Mouse (Mus musculus): Measurements from ENCODE around the gene Gaa. TPM values are rescaled to one million over a fixed set of nuclear protein-coding genes. Genes with fewer than 3 reads are reported as not detected.
"Not testable (repeated sequence)": the region's sequence is repeated elsewhere in the genome, so short reads cannot be mapped to it uniquely, and the experiment has no call there.

The Gaa gene
- polyA plus RNA-seq (2017; shearing (Covaris generic)): 10 to 100 TPM; 11.5 to 27.8 TPM

GRCm38 (mm10) chr11:119267768-119268556 lies at the start of gene Gaa:
Gene Gaa (plus strand): TSS chr11:119267887.
- ATAC-seq: peak; percentile 98

- ATAC-seq: no peak
These were observed 47.7 kb upstream of the Gaa start for GRCm38 (mm10) chr11:119219816-119220465.

- ATAC-seq: no peak
These were observed 45.7 kb upstream of the Gaa start for GRCm38 (mm10) chr11:119221812-119222510.

GRCm38 (mm10) chr11:119223124-119223890 lies 44.4 kb upstream of the Gaa start:
- no peak for ATAC-seq

- ATAC-seq: no peak
These were observed 42.8 kb upstream of the Gaa start for GRCm38 (mm10) chr11:119224926-119225325.

- ATAC-seq: no peak
These were observed 42.1 kb upstream of the Gaa start for GRCm38 (mm10) chr11:119225634-119226033.

DNA sequence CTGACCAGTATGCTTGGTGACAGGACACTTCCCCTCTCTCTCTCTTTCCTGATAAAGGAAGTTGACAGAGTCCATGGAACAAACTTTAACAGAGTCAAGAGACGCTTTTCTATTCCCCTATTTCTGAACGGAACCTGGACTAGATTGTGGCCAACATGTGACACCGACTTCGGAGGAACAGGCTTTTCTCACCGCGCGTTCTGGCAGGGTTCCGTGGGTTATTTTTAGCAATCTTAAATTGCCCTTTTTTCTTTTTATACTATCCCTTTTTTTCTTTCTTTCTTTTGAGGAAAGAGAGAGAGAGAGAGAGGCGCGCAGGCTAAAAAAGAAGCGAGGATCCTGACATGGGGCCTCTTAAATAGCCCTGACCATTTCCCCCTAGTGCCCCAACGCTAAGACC lies 40.1 kb upstream of the Gaa start:
- ATAC-seq: no peak

- peak; percentile 76 for ATAC-seq
These were observed 39.5 kb upstream of the Gaa start, which contains the start of the genes Tbc1d16 and Ccdc40 for GRCm38 (mm10) chr11:119228091-119228781. Gene Tbc1d16 (minus strand): TSS chr11:119228499. Gene Ccdc40 (plus strand): TSS chr11:119228572.

GRCm38 (mm10) chr11:119228846-119229626 lies 38.7 kb upstream of the Gaa start:
- peak; percentile 92 for ATAC-seq

DNA sequence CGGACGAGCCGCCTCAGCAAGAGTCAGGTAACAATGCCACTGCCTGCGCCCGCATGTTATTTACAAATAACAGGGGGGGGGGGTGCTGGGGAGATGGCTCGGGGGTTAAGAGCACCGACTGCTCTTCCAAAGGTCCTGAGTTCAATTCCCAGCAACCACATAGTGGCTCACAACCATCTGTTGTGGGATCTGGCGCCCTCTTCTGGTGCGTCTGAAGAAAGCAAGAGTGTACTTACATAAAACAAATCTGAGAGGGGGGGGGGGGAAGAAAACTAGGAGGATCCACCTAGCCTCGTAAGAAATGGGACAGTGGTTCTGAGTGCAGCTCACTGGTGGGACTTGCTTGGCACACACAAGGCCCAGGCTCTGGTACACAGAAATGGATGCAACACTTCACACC lies 32.9 kb upstream of the Gaa start:
- no peak for ATAC-seq

DNA sequence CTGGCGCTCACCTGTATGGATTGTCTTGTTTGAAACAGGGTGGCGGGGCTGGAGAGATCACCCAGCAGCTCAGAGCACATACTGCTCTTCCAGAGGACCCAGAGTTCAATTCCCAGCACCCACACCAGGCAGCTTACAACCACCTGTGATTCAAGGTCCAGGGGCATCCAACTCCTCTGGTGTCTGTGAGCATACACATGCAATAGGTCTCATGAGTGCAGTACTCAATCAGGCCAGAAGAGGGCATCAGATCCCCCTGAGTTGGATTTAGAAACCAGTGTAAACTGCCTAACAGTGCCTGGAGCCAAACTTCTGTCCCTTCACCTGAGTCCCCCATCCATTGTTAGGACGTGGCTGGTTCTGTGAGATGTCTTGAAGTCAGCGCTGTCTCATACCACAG lies 32.1 kb upstream of the Gaa start:
- ATAC-seq: no peak

DNA sequence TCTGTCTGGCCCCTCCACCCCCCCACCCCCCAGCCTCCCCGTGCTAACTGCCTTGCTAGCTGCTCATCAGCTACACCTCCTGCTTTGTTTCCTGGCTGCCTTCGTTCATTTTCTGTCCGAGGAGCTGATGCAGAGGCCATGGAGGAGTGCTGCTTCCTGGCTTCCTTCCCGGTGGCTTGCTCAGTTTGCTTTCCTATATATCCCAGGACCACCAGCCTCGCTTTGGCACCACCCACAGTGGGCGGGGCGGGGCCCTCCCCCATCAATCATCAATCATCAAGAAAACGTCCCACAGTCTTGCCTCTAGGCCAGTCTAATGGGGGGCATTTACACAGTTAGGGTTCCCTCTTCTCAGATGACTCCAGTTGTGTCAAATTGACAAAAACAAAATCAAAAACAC lies 31.3 kb upstream of the Gaa start:
- ATAC-seq: no peak

- ATAC-seq: no peak
These were observed 30.7 kb upstream of the Gaa start for GRCm38 (mm10) chr11:119237007-119237406.

GRCm38 (mm10) chr11:119237568-119238304 lies 30.0 kb upstream of the Gaa start:
- ATAC-seq: peak; percentile 75

- ATAC-seq: peak; percentile 88
These were observed 29.4 kb upstream of the Gaa start for GRCm38 (mm10) chr11:119238305-119238721.

GRCm38 (mm10) chr11:119239480-119239879 lies 28.2 kb upstream of the Gaa start:
- ATAC-seq: no peak

- not testable (repeated sequence) for ATAC-seq
These were observed 22.1 kb upstream of the Gaa start for GRCm38 (mm10) chr11:119245543-119245942.

- ATAC-seq: no peak
These were observed 18.7 kb upstream of the Gaa start for GRCm38 (mm10) chr11:119249011-119249410.

DNA sequence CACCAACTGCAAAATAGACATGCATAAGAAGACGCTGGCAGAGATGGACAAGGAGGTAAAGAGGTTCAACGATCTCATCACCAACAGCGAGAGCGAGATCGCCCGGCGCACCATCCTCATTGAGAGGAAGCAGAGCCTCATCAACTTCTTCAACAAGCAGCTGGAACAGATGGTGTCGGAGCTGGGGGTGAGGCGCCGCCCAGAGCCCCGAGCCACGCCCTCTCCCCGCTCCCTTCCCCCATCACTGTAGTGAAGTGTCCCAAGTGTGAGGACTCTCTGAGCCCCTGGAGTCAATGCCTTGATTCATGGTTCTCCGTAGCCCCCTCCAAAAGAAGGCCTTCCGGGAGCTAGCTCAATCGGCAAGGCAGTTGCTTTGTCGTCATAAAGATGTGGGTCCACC lies 16.7 kb upstream of the Gaa start:
- ATAC-seq: no peak

GRCm38 (mm10) chr11:119252854-119253541 lies 14.7 kb upstream of the Gaa start:
- ATAC-seq: peak; percentile 83

All from CD4-positive, CD25-positive, alpha-beta regulatory T cell, adult 4 months (primary cell).